Mouse (Mus musculus) fat pad, adult 2 months (tissue): Measurements from ENCODE around the gene Atp23.

ENCODE experiments used
- DNase-seq: peaks from one replicate; pipeline ENCODE4 v3.0.0-alpha.2; 2011; ENCODE audit warnings: low read depth, low spot score; ENCODE audit errors: extremely low read depth

Atp23 gene

DNA sequence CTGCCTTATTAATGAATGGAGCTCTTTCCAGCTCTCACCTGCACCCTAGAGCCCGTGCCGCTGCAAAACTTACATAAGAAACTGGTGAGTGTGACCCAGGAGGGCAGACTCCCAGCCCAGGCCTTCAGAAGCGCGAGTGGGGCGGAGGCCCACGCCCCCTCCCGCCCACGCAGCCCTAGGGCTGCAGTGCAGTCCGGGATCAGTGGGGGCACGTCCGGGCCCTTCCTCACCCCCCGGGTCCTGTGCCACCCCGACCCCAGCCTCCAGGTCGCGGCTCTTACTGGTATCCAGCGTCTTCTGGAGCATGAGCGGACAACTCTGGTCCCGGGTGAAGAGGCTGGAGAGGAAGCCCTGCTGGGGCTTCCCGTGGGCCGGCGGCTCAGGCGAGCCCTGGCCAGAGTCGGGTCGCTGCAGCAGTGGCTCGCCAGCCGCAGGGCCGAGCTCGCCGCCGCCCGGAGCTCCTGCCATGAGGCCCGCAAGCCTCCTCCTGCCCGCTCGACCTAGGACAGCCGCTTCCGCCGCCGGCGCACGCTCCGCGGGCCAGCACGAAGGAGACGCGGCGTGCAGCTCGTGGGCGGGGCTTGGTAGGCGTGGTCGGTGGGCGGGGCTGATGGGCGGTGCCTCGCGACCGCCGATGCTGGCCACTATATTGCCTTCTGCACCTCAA, at the start of gene Atp23:
Atp23 (minus strand) TSS at position 535 of the 667 bp plus-strand sequence.
- no peak for DNase-seq

DNA sequence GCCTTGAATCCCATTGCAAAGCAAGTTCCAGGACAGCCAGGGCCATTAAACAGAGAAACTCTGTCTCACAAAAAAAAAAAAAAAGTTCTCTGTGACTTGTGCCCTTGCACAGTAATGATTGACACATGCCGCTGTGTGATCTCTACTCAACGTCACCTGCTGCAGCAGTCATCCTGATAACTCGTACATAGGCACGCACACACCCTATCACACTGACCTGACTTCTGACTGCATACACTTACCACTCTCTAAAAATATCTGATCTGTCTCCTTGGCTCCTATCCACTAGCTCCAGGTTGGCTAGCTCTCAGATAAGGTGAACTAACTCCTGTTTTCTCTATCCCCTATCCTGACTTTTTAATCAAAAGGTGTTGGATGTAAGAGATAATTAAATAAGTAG, 49.4 kb upstream of the Atp23 start:
- DNase-seq = no peak

DNA sequence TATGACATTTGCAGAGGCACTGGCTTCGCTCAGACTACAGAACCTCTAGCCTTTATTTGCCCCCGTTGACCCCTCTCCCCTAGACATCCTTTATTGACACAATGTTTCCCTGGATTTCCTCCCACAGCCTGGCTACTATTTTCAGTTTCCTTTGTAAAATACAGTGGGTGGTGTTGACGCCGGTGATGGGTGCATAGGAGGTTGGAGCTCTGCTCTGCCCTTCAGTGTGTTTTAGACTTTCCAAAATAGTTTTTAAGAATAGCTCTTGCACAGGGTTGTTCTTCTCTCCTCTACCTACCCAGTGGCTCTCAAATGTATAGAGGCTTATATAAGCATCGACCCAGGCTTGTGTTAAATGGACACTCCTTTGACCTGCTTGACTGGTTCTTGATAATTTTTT, 48.7 kb upstream of the Atp23 start:
- no peak for DNase-seq

DNA sequence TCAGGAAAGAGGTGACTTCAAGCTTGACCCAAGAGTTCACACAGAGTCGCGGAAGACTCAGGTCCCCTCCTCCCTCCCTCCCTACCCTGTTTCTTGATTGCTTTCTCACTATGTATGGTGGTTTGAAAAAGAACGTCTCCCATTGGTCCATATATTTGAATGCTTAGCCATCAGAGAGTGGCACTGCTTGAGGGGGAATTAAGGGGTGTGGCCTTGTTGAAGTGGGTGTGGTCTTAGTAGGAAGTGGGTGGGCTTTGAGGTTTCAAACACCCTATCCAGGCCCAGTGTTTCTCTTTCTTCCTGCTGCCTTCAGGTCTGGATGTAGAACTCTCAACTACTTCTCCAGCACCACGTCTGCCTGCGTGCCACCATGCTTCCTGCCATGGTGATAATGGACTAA, 44.4 kb upstream of the Atp23 start:
- no peak for DNase-seq

DNA sequence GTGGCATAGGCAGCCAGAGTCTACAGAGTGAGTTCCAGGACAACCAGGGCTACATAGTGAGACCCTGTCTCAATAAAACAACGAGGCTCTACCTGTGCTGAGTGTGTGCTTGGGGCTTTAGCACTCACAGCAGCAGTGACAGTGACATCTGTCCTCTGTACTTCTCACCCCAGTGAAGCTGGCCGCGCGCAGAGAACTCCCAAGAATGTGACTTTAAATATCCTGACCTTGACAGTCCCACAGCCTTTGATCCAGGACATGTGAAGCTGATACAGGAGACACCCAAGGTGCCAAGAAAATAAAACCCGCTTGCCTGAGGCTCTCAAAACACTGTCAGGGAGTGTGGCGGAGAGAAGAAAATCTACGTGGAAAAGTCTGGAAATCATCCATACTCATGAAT, 39.8 kb upstream of the Atp23 start:
- no peak for DNase-seq

DNA sequence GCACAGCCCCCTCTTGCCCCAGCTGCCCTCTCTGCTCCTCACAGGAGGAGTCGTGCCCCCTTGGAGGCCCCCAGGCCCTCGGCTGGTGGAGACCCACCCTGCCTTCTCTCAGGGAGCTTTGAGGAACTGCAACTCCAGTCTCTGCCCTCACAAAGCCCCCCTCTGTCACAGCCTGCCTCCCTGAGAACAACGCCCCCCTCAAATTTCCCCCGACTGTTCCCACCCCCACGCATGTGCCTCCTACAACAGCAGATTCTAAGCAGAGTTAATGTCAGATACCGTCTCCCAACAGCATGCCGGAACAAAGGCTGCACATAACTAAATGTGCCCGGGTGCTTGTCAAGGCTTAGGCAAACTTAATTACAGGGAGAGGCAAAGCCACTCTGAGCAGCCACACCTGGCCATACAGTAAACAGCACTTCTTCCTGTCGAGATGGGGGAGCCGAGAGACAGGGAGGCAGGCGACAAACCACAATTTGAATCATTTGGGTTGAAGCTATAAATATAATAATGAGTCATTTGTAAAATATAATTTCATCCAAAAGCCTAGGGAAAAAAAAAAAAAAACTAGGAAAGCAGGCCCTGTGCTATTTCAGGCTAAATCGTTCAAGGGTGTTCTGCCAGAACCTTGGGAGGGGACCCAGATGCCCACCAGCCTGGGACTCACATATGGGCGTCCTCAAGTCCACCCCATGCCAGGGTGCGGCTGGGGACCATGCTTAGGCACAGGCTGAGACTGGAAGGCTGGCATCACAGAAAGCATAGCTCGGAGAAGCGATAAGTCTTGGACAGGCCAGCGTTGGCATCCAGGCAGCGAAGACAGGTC, 34.6 kb upstream of the Atp23 start:
- no peak for DNase-seq

DNA sequence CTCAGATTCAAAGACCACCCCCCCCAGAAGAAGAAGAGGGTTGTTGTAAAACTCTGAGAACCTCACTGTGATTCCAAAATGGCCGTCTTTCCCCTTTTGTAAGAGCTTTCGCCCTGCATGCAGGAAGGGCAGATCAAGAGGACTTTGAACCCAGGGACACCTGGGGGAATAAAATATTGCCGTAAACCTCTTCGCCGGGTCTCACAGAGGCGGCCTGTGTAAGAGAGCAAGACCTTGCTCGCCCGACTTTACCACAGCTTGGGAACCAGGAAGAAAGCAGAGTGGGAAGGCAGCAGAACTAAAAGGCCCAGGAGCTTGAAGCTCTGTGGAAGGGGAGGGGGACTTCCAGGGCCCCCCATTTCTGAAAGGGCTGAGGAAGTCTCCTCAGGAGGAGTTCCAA, 34.0 kb upstream of the Atp23 start:
- DNase-seq = no peak

DNA sequence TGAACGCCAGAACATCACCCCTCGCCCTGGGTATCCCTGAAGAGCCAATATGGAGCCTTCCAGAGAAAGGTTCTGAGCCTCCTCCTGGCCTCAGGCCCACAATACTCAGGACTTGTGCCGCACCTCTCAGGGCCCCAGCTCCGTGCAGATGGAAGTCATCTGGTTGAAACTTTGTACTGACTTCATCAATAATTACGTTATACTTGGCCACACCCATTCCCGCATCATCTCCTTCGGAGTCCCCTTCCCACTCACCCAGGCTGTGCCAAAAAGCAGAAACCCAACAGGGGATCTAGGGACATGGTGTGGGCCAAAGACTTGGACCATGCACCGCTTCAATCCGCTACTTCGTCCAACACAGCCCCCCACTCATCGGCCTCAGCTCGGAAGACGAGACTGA, 33.4 kb upstream of the Atp23 start:
- no peak for DNase-seq

DNA sequence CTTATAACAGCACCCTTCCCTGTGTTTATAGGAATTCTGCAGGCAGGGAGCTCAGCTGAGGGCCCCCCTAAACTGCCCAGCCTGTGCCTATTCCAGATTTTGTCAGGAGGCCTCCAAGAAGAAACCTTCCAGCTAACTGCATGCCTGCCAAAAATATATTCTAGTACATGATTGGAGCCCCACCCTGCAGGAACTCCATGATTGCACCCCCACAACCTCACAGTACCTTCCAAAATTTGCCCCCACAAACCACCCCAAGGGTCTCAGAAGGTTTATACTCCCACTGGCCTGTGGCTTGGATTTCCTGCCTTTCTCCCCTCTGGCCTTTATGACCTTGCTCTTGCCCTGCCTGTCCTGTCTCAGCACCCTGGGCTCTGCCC, 30.6 kb upstream of the Atp23 start:
- no peak for DNase-seq

DNA sequence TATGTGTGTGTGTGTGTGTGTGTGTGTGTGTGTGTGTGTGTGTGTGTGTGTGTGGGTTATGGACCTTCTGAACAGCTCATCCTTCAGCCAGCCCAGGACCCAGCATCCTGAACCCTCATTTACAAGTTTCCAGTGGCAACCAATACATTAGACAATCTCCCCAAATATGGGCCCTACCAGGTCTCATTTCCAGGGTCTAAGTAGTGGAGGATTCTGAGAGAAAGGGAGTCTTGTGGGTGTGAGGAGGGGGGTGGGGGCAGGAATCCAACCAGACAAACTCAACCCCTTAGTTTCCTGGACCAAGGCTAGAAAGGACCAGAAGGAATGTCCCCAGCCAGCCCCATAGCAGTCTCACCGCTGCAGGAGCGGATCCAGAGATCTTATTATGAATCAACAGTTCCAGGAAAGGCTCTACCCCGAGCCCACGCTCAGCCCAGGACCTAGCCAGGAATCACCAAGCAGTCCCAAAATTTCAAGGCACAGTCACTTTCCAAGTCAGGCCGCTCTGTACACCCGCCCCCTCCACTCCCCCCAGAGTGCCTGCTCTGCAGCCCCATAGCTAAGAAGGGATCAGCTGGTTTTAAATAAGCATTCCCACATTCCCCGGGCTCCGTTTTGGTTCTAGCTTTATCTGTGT, 30.1 kb upstream of the Atp23 start:
- no peak for DNase-seq

DNA sequence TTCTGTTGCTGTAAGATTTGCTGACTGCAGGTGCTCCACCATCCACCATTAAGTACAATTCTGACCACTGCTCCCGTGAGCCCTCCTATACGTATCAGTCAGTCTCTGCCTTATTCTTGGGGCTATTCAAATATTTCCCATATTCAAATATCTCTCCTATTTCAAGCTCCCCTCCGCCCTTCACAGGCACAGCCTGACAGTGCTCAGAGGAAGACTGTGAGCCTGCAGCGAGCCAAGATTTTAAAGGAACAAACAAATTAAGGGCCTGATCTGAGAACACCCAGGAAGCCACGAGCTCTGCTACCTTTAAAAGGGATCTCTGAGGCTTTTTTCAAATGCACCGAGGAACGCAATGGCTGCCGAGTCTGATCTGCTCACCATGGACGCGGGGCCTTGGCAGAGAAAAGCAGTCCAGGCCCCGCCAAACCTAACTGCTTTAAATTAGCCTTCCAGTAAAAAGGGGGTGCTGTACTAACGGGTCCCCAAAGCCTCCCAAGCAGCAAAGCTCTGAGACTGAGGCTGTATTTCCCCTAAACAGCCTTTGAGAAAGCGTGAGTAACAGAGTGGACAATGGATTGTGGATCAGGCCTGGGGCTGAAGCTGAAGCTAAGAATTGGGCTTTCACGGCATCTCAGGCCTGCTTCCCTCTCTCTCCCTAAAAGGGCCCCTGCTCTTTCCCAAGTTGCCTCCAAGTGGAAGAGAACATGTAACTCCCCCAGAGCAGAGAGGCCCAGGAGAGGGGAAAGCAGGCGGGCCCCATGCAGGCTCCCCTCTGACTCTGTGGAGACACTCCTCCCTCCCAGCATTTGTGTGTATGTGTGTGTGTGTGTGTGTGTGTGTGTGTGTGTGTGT, 29.3 kb upstream of the Atp23 start:
- DNase-seq = no peak

DNA sequence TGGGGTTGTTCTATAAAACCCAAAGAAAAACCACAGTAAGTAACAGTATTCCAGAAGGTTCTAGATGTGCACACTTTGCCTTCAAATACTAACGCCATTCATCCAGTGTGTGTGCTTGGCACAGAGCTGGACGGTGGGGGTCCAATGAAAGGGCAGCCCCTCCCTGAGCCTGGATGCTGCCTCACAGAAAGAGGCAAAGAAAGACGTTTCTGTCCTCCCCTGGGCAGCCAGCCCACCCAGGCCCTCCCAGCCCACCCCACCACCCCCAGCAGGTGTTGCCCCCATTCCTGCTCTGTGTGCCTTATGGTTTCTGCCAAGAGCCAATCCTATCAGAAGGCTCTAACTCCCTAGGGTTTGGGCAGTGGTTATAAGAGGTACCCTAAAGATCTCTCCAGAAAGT, 28.4 kb upstream of the Atp23 start:
- DNase-seq = no peak

DNA sequence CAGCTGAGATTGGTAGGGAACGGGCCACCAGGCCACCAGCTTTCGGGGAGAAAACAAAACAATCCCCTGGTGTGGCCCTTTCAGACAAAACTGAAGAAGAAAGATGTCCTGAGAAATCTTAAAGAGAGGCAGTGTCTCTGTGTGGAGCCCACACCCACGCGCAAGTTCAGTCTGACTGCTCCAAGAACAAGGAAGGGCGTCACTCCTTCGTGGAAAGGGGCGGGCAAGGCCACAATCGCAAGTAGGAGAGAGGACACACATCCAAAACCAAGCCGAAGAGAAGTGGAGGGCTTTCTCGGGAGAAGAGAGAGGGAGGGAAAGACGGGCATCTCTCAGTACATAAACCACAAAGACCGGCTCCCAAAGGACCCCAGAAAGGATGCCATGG, 27.7 kb upstream of the Atp23 start:
- no peak for DNase-seq

DNA sequence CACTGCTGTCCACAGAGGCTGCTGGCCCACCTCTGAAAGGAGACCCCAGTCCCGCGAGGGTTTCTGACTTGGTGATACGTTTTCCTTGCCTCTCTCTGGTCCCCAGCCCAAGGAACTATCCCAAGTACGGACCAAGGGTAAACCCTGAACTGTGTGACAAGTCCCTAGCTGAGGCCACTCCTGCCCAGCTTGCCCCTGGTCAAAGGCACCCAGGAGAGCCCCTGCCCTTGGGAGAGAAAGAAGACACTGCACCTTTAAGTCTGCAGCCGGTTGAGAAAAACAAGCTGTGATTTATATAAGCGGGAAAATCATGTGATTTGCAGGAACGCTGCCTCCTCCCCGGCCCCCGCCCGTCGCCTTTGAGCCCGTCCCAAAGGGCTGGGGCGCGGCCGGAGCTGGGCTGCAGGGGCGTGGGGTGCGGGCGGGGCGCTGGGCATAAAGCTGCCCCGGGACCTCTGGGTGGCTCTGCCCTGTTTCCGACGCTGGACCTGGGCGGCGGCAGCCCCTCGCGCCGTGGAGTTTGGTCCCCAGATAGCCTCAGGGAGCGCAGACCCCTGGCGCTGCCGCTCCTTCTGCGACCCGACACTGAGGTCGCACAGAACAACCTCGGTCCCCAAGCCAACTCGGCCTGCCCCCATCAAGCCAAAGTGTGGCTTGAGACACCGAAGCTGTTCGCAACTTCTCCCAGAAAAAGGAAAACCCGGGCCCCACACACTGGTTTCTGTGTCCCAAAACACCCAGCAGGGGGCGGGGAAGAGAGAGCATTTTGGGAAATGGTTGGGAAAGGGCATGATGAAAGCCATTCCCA, 27.1 kb upstream of the Atp23 start:
- DNase-seq = no peak

DNA sequence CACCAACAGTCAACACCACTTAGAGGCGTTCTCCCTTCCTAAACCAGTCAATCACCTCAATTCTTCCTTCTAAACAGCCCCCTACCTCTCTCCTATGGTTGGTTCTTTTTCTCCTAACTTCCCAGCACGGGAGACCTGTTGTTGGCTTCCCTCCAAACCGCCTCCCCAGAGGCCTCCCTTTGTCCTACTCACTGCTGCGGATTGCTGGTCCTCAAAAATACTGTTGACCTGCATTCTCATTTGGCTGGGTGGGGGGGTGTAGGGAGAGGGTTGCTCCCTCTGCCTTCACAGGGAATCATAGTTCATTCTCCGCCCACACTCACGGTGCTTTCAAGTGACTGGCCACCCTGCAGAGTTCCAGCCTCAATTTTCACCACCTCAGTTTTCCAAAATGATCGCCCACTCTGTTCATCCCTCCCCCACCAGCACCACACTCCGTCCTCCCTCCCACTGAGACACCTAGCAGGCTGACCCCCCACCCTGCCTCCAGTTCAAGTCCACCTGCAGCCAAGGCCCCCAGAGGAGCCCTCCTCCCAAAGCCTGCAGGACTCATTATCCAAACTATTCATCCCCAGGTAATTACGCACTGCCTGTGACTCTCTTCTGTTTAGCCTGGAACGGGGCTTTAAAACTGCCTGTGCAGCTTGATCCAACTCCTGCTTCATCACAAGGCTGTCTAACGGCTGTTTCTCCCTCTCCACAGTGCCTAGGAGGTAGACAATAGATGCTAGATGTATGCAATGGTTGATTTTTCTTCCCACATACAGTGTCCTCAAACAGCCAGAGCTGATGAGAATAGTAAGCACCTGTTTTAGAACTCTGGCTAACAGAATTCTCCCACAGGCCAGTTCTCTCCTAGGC, 26.2 kb upstream of the Atp23 start:
- no peak for DNase-seq

DNA sequence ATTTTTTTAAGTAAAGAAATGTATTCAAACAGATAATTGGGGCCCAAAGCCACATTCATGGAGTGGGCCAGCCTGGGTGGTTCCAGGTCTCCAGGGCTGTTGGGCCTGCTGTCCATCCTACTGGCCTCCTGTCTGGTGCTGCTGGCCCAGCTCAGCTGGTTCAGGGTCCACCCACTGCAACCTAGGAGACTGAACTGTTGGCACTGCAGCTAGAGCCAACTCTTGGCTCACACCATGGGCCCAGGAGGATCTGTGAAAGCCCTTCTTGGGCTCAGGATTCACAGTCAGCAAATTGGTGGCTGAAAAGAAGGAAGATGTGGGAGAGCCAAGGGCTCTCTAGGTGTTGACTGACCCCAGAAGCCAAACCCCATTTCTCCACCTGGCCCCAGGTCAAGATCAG, 24.2 kb upstream of the Atp23 start:
- no peak for DNase-seq

DNA sequence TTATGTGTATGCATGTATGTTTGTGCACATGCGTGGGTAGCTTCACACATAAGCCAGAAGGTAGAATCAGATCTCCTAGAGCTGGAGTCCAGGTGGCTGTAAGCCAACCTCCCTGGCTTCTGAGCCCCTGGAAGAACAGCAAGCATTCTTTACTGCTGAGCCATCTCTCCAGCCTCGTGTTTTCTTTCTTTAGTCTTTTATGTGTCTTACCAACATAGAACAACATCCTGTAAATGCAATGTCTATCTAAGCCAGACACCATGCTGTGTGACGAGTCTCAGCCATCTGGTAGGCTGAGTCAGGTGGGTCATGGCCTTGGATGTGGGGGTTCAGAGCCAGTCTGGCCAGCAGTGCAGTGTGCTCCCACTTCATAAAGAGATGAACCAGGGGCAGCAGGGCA, 22.9 kb upstream of the Atp23 start:
- DNase-seq = no peak

DNA sequence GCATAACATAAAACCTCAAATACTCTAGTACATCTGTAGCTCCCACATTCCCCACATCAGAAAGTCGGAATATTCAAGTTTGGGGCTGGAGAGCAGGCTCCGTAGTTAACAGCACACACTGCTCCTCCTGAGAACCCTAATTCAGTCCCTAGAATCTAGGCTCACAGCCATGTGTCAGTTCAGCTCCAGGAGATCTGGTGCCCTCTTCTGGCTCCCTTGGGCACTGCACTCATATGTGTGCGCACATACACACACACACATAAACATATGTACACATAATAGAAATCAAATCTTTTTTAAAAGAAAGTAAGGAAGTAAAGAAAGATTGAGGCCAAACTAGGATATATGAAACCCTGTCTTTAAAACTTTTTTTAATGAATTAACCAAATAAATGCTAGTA, 19.1 kb upstream of the Atp23 start:
- DNase-seq = no peak

DNA sequence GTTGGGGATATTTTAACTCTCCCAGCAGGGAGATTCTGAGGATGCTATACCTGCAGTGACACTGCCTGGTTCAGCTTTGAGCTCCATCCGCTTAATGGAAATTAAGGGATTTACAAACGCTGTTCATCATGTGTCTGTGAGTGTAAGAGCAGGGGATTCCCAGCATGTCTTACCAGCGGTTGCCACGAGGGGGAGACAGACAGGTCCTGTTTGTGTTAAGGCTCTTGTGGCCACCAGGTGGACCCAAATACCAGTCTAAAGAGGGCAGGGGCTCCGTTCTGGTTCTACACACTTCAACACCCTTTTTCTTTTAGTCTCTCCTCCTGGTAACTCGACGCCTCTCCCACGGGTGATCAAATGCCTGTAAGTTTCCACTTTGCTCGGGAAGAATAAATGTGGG, 17.9 kb upstream of the Atp23 start:
- peak; percentile 40 for DNase-seq

DNA sequence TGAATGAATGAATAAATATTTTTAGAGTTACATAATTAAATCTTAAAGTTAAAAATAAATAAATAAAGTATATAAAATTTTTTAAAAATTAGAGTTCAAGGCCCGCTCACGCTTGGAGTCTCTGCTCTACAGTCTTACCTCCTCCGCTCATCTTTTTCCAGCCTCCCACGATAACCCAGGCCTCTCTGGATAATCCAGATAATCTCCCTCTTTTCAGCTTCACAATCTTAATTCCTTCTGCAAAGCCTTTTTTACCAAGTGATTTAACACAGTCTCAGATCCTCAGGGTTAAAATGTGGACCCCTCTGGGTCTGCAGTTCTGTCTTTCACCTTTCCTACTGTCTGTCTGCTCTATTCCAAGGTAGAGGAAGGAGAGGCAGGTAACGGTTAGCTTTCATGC, 13.1 kb upstream of the Atp23 start:
- DNase-seq = no peak
